Mouse (Mus musculus) lung, adult 2 months (tissue): ENCODE results near the gene Cttnbp2nl. TPM values are rescaled to one million over a fixed set of nuclear protein-coding genes. Genes with fewer than 3 reads are reported as not detected.
A peak's percentile ranks its signal among the peaks of the same experiment; 100 is the strongest.

Experiments
- DNase-seq: peaks from one replicate; pipeline ENCODE4 v3.0.0; 2022
- H3K4me1 ChIP-seq: fragments of 200-500 bp; 2 replicates; pipeline ENCODE4 v1.6.1; 2011; ENCODE audit warnings: low read length; ENCODE audit not compliant: control insufficient read depth, insufficient read depth
- H3K4me3 ChIP-seq: fragments of 200-500 bp; replicated peaks from 2 replicates; pipeline ENCODE3; 2011; ENCODE audit warnings: low read depth, mild to moderate bottlenecking, control low read depth, low read length; ENCODE audit errors: extremely low read depth
- CTCF ChIP-seq: fragments of 200-500 bp; IDR thresholded peaks from 2 replicates; pipeline ENCODE4 v1.5.1; 2011; ENCODE audit warnings: mild to moderate bottlenecking, low read length, control low read depth; ENCODE audit not compliant: insufficient read depth
- POLR2A ChIP-seq: fragments of 200-500 bp; IDR thresholded peaks from 2 replicates; pipeline ENCODE4 v1.6.1; 2011; ENCODE audit warnings: low read depth, mild to moderate bottlenecking, control low read depth, low read length, borderline replicate concordance; ENCODE audit errors: extremely low read depth
- WGBS: fragments of 180-500 bp; shearing (Covaris S2); methylation state at CpG from one replicate; pipeline ENCODE4 v1.1.7; 2018; 5-methylcytosine and 5-hydroxymethylcytosine counted together
- polyA plus RNA-seq: library from polyadenylated mRNA; depleted of rRNA; stranded (reverse); fragments of >200 nt; gene quantifications from 2 replicates; pipeline ENCODE4 v1.2.3, GENCODE M21; 2012; rRNA removed

The Cttnbp2nl gene
- polyA plus RNA-seq: 18.5 and 21.6 TPM in 2 replicates

GRCm38 (mm10) chr3:105052937-105053697 lies at the start of gene Cttnbp2nl:
TSS of gene Cttnbp2nl (minus strand) at chr3:105053146.
- under 1% methylated on average over 31 of the region's 31 CpGs for WGBS
- no peak for TF ChIP-seq CTCF
- peak; percentile 92 for TF ChIP-seq POLR2A
- Histone ChIP-seq H3K4me1 (peaks cover 20% of the 10 kb centered on the region), H3K4me3 (peak within 1 kb of the TSS; percentile 92)
- DNase-seq: peak; percentile 99

GRCm38 (mm10) chr3:105100270-105100589 lies 47.3 kb upstream of the Cttnbp2nl start:
- Histone ChIP-seq H3K4me1 (no peaks in the 10 kb centered on the region), H3K4me3 (no peak overlapping the region)
- DNase-seq: no peak
- TF ChIP-seq POLR2A (no peak), CTCF (no peak)
- WGBS: 84% methylated on average over 4 of the region's 4 CpGs

GRCm38 (mm10) chr3:105099526-105100269 lies 46.8 kb upstream of the Cttnbp2nl start:
- WGBS: 45% methylated on average over 15 of the region's 15 CpGs
- Histone ChIP-seq H3K4me3 (no peak overlapping the region), H3K4me1 (no peaks in the 10 kb centered on the region)
- TF ChIP-seq CTCF: no peak
- TF ChIP-seq POLR2A: no peak
- DNase-seq: no peak

GRCm38 (mm10) chr3:105097581-105097980 lies 44.6 kb upstream of the Cttnbp2nl start:
- Histone ChIP-seq H3K4me3 (no peak overlapping the region), H3K4me1 (no peaks in the 10 kb centered on the region)
- TF ChIP-seq CTCF: no peak
- TF ChIP-seq POLR2A: no peak
- DNase-seq: no peak
- WGBS: 81% methylated on average over 4 of the region's 4 CpGs

- TF ChIP-seq CTCF: no peak
- no peak for TF ChIP-seq POLR2A
- DNase-seq: no peak
- Histone ChIP-seq H3K4me1 (no peaks in the 10 kb centered on the region), H3K4me3 (no peak overlapping the region)
- WGBS: 83% methylated on average over 5 of the region's 5 CpGs
Observed at GRCm38 (mm10) chr3:105095026-105095425, 42.1 kb upstream of the Cttnbp2nl start.

GRCm38 (mm10) chr3:105094448-105094847 lies 41.5 kb upstream of the Cttnbp2nl start:
- WGBS: 72% methylated on average over 2 of the region's 2 CpGs
- no peaks in the 10 kb centered on the region for H3K4me1 ChIP-seq
- no peak for TF ChIP-seq CTCF
- TF ChIP-seq POLR2A: no peak
- H3K4me3 ChIP-seq: no peak overlapping the region
- no peak for DNase-seq

- 77% methylated on average over 11 of the region's 11 CpGs for WGBS
- no peak for DNase-seq
- TF ChIP-seq POLR2A (no peak), CTCF (no peak)
- no peaks in the 10 kb centered on the region for H3K4me1 ChIP-seq
- no peak overlapping the region for H3K4me3 ChIP-seq
Observed at GRCm38 (mm10) chr3:105092721-105093505, 40.0 kb upstream of the Cttnbp2nl start.

GRCm38 (mm10) chr3:105090981-105091380 lies 38.0 kb upstream of the Cttnbp2nl start:
- WGBS: 26% methylated on average over 3 of the region's 3 CpGs
- DNase-seq: peak; percentile 49
- no peak overlapping the region for H3K4me3 ChIP-seq
- H3K4me1 ChIP-seq: no peaks in the 10 kb centered on the region
- TF ChIP-seq POLR2A (no peak), CTCF (peak; percentile 71)

GRCm38 (mm10) chr3:105090147-105090546 lies 37.2 kb upstream of the Cttnbp2nl start:
- H3K4me1 ChIP-seq: no peaks in the 10 kb centered on the region
- no peak for TF ChIP-seq CTCF
- no peak for TF ChIP-seq POLR2A
- WGBS: 93% methylated on average over 7 of the region's 7 CpGs
- no peak overlapping the region for H3K4me3 ChIP-seq
- no peak for DNase-seq
